Mouse (Mus musculus): ENCODE measurements around the gene Cst8.
"Not testable (repeated sequence)": the region's sequence is repeated elsewhere in the genome, so short reads cannot be mapped to it uniquely, and the experiment has no call there.

GRCm38 (mm10) chr2:148771397-148771796 is 27.2 kb upstream of the Cst8 start, which contains the start of gene Cst11:
- TF ChIP-seq CHD2 (IDR thresholded peaks at IDR 0.05; ENCODE audit: low read depth, low read length); ZC3H11A (IDR thresholded peaks at IDR 0.05; ENCODE audit: borderline replicate concordance, low read depth, low read length); HCFC1 (IDR thresholded peaks at IDR 0.05; ENCODE audit: borderline replicate concordance, insufficient read depth, low read length); ZNF384 (IDR thresholded peaks at IDR 0.05; ENCODE audit: low read depth, low read length); MAFK (IDR thresholded peaks at IDR 0.05; ENCODE audit: insufficient read depth, low read depth, low read length): not testable (repeated sequence)
